Mouse (Mus musculus) kidney, adult 2 months (tissue): ENCODE measurements around the gene Bin2.

Experiments used
- CTCF ChIP-seq: fragments of 200-500 bp; conservative IDR thresholded peaks from 2 replicates; pipeline ENCODE4 v1.5.1; 2011; ENCODE audit warnings: low read depth, mild to moderate bottlenecking, control low read depth, low read length, moderate library complexity, mixed read lengths; ENCODE audit not compliant: insufficient read depth, insufficient read length
- POLR2A ChIP-seq: fragments of 200-500 bp; IDR thresholded peaks from one replicate; pipeline ENCODE4 v1.6.1; 2011; ENCODE audit warnings: low read depth, low read length, control low read depth

DNA sequence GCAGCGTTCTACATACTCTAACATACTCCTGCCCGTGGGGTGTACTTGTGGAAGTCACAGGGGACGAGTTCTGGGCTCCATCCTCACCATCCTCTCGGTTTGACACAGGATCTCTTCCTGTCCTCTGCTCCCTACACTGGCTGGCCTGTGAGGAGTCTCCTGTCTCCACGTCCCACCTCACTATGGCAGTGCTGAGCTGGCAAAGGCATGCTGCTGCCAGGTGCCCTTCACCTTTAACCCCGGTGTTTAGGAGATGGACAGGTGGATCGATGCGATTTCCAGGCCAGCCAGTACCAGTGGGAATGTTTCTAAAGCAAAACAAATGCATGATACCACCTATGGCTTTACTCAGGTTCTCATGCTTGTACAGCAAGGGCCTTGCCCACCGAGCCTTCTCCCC, 45.6 kb downstream of the Bin2 start:
- TF ChIP-seq CTCF, result no peak; the same call in 1 of the 2 replicates
- TF ChIP-seq POLR2A, result no peak
